Mouse (Mus musculus) forebrain, embryonic 10.5 days (tissue): ENCODE data around the gene H2-DMb1. TPM values are rescaled to one million over a fixed set of nuclear protein-coding genes. Genes with fewer than 3 reads are reported as not detected.
"Not testable (repeated sequence)": the region's sequence is repeated elsewhere in the genome, so short reads cannot be mapped to it uniquely, and the experiment has no call there.

Experiments
- DNase-seq: peaks from one replicate; pipeline ENCODE4 v3.0.0-alpha.2; 2017; ENCODE audit warnings: low spot score; ENCODE audit errors: extremely low spot score
- H3K27ac ChIP-seq: fragments of 300-500 bp; sonication (generic); 2 replicates; pipeline ENCODE4 v1.5.1; 2016; ENCODE audit warnings: mild to moderate bottlenecking
- H3K27me3 ChIP-seq: fragments of 300-500 bp; sonication (generic); 2 replicates; pipeline ENCODE4 v1.6.1; 2016; ENCODE audit warnings: mild to moderate bottlenecking; ENCODE audit not compliant: poor library complexity, severe bottlenecking
- H3K36me3 ChIP-seq: fragments of 300-500 bp; sonication (generic); replicated peaks from 2 replicates; pipeline ENCODE4 v1.6.1; 2016; ENCODE audit warnings: mild to moderate bottlenecking, moderate library complexity
- H3K4me1 ChIP-seq: fragments of 300-500 bp; sonication (generic); 2 replicates; pipeline ENCODE4 v1.6.1; 2016
- H3K4me3 ChIP-seq: fragments of 300-500 bp; sonication (generic); 2 replicates; pipeline ENCODE4 v1.5.1; 2016; ENCODE audit warnings: mild to moderate bottlenecking, moderate library complexity
- H3K9me3 ChIP-seq: fragments of 300-500 bp; sonication (generic); 2 replicates; pipeline ENCODE4 v1.6.1; 2016; ENCODE audit warnings: mild to moderate bottlenecking, moderate library complexity
- WGBS: fragments of 180-500 bp; shearing (Covaris S2); methylation state at CpG from one replicate; pipeline ENCODE4 v1.1.7; 2016; 5-methylcytosine and 5-hydroxymethylcytosine counted together
- polyA plus RNA-seq: library from polyadenylated mRNA; unstranded; fragments of >200 nt; fragmentation: Nextera tagmentation; extraction: Ambion mirVana; gene quantifications from 2 replicates; pipeline ENCODE4 v1.2.1, GENCODE M21; 2016

The H2-DMb1 gene
- polyA plus RNA-seq, 1 experiment from 2014 or later: 0.24 TPM

GRCm38 (mm10) chr17:34139416-34139815, 13.5 kb upstream of the H2-DMb1 start:
- DNase-seq: no peak
- Histone ChIP-seq H3K36me3 (no peaks in the 10 kb centered on the region), H3K9me3 (no peaks in the 10 kb centered on the region), H3K4me3 (peak overlapping the region; percentile 50), H3K27ac (no peak overlapping the region), H3K4me1 (peaks cover 28% of the 10 kb centered on the region), H3K27me3 (peaks cover 66% of the 10 kb centered on the region)
- WGBS: under 1% methylated on average over 16 of the region's 16 CpGs

DNA sequence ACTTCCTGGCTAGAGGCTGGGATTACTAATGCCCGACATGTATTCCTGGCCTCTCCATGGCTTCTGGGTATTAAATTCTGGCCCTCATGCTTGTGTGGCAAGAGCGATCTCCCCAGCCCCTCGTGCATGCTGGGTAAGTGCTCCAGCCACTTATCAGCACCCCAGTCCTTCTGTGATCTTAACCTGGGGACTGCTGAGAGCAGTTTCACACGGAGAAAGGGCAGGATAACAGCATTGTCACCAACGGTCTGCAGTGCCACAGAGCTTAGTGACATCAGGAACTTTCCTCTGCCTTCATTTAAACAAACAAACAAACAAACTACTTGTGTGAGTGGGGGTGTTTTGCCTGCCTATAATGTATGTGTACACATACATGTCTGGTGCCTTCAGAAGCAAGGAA, 12.6 kb upstream of the H2-DMb1 start:
- peaks cover 28% of the 10 kb centered on the region for H3K4me1 ChIP-seq
- H3K27me3 ChIP-seq: peaks cover 66% of the 10 kb centered on the region
- 19% methylated on average over 5 of the region's 5 CpGs for WGBS
- no peak for DNase-seq
- H3K27ac ChIP-seq: no peak overlapping the region
- H3K4me3 ChIP-seq: peak overlapping the region; percentile 50
- no peaks in the 10 kb centered on the region for H3K36me3 ChIP-seq
- no peaks in the 10 kb centered on the region for H3K9me3 ChIP-seq

DNA sequence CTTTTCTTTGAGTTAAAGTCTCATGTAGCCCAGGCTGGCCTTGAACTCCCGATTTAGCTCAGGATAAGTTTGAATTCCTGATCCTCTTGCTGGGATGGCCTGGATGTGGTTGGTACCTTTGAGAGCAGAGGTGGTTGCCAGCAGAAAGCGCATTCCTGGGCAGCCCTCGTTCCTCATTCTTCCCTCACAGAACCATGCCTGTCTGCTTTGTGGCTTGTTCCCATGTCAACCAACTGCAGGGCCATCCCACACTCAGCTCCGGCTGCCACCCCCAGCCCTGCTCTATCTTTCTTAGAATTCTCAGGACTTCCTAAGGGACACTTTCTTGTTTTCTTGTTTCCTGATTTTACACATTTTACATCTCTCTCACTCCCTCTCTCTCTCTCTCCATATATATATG, 11.4 kb upstream of the H2-DMb1 start:
- Histone ChIP-seq H3K9me3 (no peaks in the 10 kb centered on the region), H3K4me1 (peaks cover 23% of the 10 kb centered on the region), H3K36me3 (no peaks in the 10 kb centered on the region), H3K27me3 (peaks cover 59% of the 10 kb centered on the region), H3K27ac (no peak overlapping the region), H3K4me3 (no peak overlapping the region)
- no peak for DNase-seq
- WGBS: 58% methylated on average over 4 of the region's 4 CpGs

GRCm38 (mm10) chr17:34142456-34143010, 10.3 kb upstream of the H2-DMb1 start:
- no peak for DNase-seq
- Histone ChIP-seq H3K9me3 (no peaks in the 10 kb centered on the region), H3K36me3 (no peaks in the 10 kb centered on the region), H3K27me3 (peaks cover 49% of the 10 kb centered on the region), H3K27ac (no peak overlapping the region), H3K4me3 (no peak overlapping the region), H3K4me1 (peaks cover 23% of the 10 kb centered on the region)
- WGBS: 80% methylated on average over 7 of the region's 7 CpGs

DNA sequence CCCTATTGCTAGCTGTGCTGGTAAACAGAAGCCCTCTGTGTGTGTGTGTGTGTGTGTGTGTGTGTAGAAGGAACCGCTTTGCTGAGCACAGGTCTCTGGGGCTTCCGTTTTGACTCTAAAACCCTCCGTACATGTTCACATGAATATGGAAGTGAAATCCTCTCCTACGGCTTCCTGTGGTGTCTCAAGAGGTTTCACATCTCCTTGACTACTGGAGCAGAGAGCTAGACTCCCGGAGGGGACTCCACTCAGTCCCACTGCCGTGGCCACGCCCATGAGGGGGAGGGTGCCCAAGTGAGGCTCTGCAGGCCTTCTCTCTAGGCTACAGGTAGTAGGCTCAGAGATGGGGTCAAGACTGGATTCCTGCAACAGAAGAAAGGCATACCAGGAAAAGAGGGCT, 9.8 kb upstream of the H2-DMb1 start, which contains the start of gene H2-DMb2:
Gene H2-DMb2 (plus strand): TSS at position 275 of the 400 bp plus-strand sequence.
- no peak for DNase-seq
- WGBS: 45% methylated on average over 7 of the region's 7 CpGs

GRCm38 (mm10) chr17:34143461-34143860, 9.4 kb upstream of the H2-DMb1 start:
- Histone ChIP-seq H3K27me3 (peaks cover 42% of the 10 kb centered on the region), H3K27ac (no peak overlapping the region), H3K9me3 (no peaks in the 10 kb centered on the region), H3K36me3 (no peaks in the 10 kb centered on the region), H3K4me3 (no peak overlapping the region), H3K4me1 (peaks cover 23% of the 10 kb centered on the region)
- WGBS: 73% methylated on average over 5 of the region's 5 CpGs
- DNase-seq: no peak

More for the DNA sequence above, 9.8 kb upstream of the H2-DMb1 start, which contains the start of gene H2-DMb2:
- H3K4me3 ChIP-seq: no peak within 1 kb of the TSS
- H3K4me1 ChIP-seq: peaks cover 23% of the 10 kb centered on the region
- H3K27ac ChIP-seq: no peak within 1 kb of the TSS
- peaks cover 47% of the 10 kb centered on the region for H3K27me3 ChIP-seq
- H3K36me3 ChIP-seq: no peaks in the 10 kb centered on the region
- H3K9me3 ChIP-seq: no peaks in the 10 kb centered on the region

DNA sequence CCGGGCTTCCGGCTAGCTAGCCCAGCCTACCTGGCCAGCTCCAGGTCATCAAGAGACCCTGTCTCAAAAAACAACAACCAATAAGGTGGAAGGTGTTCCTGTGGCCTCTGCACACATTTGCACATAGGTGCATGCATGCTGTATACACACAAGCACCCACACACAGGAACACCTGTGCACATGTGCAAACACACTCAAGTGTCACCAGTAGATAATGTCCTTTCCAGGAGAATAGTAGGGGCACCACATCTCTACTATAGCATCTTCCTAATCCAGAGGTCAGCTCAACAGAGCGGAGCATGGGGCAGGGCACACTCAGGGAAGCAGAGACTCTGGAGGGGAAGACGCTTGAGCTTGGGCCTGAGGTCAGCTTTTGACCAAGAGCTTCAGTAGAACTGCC, 8.7 kb upstream of the H2-DMb1 start:
- H3K4me3 ChIP-seq, DNase-seq, H3K9me3 ChIP-seq, H3K27ac ChIP-seq, H3K36me3 ChIP-seq: not testable (repeated sequence)
- 92% methylated on average over 4 of the region's 4 CpGs for WGBS
- H3K27me3 ChIP-seq: peaks cover 35% of the 10 kb centered on the region
- peaks cover 19% of the 10 kb centered on the region for H3K4me1 ChIP-seq

DNA sequence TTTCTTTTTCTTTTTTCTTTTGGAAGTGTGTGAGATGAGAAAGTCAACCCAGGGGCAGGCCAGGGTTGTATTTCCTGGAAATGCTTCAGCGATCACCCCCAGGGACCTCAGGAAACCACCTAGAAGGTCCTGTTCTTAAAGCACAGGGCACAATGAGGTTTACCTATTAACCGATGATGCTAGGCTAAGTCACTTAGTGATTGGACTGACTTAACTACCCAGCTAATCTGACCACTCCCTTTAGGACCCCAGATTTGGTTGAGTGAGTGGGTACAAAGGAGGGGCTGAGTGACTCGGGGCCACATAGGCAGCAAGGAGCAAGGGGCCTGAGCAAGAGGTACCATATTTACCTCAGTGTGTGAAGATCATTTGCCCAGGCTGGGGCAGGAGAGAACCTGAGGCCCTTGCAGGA, 7.9 kb upstream of the H2-DMb1 start:
- H3K27me3 ChIP-seq: peaks cover 27% of the 10 kb centered on the region
- no peak for DNase-seq
- 79% methylated on average over 3 of the region's 3 CpGs for WGBS

DNA sequence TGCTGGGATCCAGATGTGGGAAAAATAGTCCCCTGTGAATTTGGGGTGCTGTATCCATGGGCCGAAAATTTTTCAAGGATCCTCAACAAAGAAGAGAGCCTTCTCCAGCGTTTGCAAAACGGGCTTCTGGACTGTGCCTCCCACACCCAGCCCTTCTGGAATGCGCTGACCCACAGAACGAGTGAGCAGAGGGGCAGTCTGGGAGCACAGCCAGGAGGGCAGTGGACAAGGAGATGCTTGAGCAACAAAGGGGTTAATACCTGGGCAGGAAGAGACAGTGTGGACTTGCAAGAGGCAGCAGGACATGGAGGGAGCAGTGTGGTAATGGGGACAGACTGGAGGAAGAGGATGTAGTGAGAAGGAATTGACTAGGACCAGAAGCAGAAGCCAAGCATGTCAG, 2.7 kb downstream of the H2-DMb1 start:
- H3K9me3 ChIP-seq: no peaks in the 10 kb centered on the region
- H3K27me3 ChIP-seq: no peaks in the 10 kb centered on the region
- WGBS: 66% methylated on average over 5 of the region's 5 CpGs
- no peaks in the 10 kb centered on the region for H3K36me3 ChIP-seq
- no peaks in the 10 kb centered on the region for H3K4me1 ChIP-seq
- H3K27ac ChIP-seq: no peak overlapping the region
- H3K4me3 ChIP-seq: no peak overlapping the region
- no peak for DNase-seq

More for the DNA sequence above, 7.9 kb upstream of the H2-DMb1 start:
- H3K4me1 ChIP-seq: peaks cover 12% of the 10 kb centered on the region
- H3K27ac ChIP-seq: no peak overlapping the region
- H3K4me3 ChIP-seq: no peak overlapping the region
- H3K36me3 ChIP-seq: no peaks in the 10 kb centered on the region
- H3K9me3 ChIP-seq: no peaks in the 10 kb centered on the region

DNA sequence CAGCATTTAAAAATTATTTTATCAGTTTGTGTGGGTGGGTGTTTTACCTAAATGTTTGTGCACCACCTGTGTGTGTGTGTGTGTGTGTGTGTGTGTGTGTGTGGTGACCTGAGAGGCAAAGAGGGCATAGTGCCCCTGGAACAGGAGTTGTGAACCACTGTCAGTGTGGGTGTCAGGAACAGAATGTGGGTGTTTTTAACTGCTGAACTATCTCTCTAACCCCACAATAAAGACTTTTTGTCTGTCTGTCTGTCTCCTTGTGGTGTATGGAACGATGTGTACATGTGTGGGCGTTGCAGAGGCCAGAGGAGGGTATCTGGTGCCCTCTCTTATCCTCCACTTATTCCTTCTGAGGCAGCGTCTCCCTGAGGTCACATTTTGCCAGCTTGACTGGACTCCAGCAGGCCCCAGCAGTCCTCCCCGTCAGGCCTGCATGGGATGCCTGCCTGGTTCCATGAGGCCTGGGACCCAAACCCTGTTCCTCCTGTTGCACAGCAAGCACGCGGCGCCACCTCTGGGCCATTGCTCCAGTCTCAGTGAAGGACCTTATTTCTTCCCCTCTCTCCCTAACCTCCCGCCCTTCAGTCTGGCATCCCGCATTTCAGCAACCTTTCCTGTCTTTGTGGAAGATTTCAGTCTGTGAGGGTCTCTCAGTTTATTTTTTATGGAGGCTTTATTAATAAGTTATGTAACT, 11.5 kb downstream of the H2-DMb1 start:
- Histone ChIP-seq H3K9me3 (peaks cover 9% of the 10 kb centered on the region; the same call in 1 of the 2 replicates), H3K36me3 (no peaks in the 10 kb centered on the region), H3K27me3 (no peaks in the 10 kb centered on the region), H3K4me1 (no peaks in the 10 kb centered on the region), H3K4me3 (no peak overlapping the region), H3K27ac (no peak overlapping the region)
- no peak for DNase-seq
- 42% methylated on average over 9 of the region's 9 CpGs for WGBS

- 87% methylated on average over 6 of the region's 6 CpGs for WGBS
- DNase-seq: no peak
These were observed 12.3 kb downstream of the H2-DMb1 start for GRCm38 (mm10) chr17:34165033-34165730.

DNA sequence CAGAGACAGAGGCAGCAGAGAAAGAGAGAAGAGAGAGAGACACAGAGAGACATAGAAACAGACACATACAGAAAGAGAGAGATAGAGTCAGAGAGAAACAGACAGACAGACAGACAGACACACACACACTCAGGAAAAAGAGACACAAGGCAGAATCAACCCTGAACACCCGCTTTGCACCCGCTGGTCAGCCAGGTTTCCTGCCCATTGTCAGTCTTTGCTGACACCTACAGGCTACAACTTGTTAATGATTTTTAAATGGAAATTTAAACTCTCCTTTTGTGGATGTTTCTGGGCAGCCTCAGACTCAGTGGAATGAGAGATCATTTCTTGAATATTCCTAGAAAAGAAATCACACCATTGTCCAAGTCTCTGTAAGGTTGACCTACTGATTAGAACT, 16.4 kb downstream of the H2-DMb1 start:
- no peaks in the 10 kb centered on the region for H3K36me3 ChIP-seq
- H3K4me3 ChIP-seq: no peak overlapping the region
- H3K9me3 ChIP-seq: peaks cover 4% of the 10 kb centered on the region; the same call in 1 of the 2 replicates
- no peaks in the 10 kb centered on the region for H3K27me3 ChIP-seq
- 2% methylated on average over 2 of the region's 2 CpGs for WGBS
- no peak overlapping the region for H3K27ac ChIP-seq
- peak; percentile 31 for DNase-seq
- no peaks in the 10 kb centered on the region for H3K4me1 ChIP-seq

More at GRCm38 (mm10) chr17:34165033-34165730, 12.3 kb downstream of the H2-DMb1 start:
- Histone ChIP-seq H3K27me3 (no peaks in the 10 kb centered on the region), H3K36me3 (no peaks in the 10 kb centered on the region), H3K4me1 (no peaks in the 10 kb centered on the region), H3K27ac (no peak overlapping the region), H3K9me3 (peaks cover 9% of the 10 kb centered on the region; the same call in 1 of the 2 replicates), H3K4me3 (no peak overlapping the region)

DNA sequence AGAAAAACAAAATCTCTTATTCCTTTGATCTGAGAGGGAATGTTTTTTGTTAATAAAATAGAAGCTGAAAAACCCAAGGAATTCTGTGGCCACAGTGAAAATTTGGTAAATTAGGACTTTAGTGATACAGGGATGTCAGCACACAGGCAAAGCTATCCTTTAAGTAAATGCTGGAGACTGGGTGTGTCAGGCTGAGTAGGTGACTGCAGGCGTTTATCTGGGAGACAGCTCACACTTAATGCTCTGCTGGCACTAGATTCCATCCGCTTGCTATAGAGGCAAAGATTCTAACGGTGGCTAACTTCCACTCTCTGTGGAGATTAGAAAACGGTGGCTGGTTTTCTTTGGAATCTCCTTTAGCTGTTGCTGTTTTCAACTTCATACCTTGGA, 17.6 kb downstream of the H2-DMb1 start:
- DNase-seq: no peak
- no peak overlapping the region for H3K4me3 ChIP-seq
- H3K27ac ChIP-seq: no peak overlapping the region
- WGBS: 35% methylated on average over 4 of the region's 4 CpGs
- H3K4me1 ChIP-seq: no peaks in the 10 kb centered on the region
- no peaks in the 10 kb centered on the region for H3K36me3 ChIP-seq
- H3K27me3 ChIP-seq: no peaks in the 10 kb centered on the region
- H3K9me3 ChIP-seq: peaks cover under 1% of the 10 kb centered on the region; the same call in 1 of the 2 replicates
